Mouse (Mus musculus) G1E (cell line): Measurements from ENCODE around the gene Pam.

Experiments
- CTCF ChIP-seq: IDR thresholded peaks from 2 replicates; pipeline ENCODE4 v1.5.1; 2012; ENCODE audit warnings: low read depth, low read length, inconsistent platforms, mixed read lengths
- GATA1 ChIP-seq: IDR thresholded peaks from 2 replicates; pipeline ENCODE4 v1.6.1; 2012; ENCODE audit warnings: borderline replicate concordance, low read length, inconsistent platforms, mixed read lengths
- TAL1 ChIP-seq: conservative IDR thresholded peaks from 2 replicates; pipeline ENCODE4 v1.6.1; 2012; ENCODE audit warnings: low read depth, low read length, inconsistent platforms, mixed read lengths

- TF ChIP-seq CTCF (peak; percentile 19; the same call in 1 of the 2 replicates), TAL1 (no peak), GATA1 (no peak)
Observed at GRCm38 (mm10) chr1:97802207-97802902, 293.1 kb downstream of the Pam start.
